Mouse (Mus musculus) granulocyte monocyte progenitor cell, adult 5-6 weeks (primary cell): ENCODE results near the gene Slx4ip. TPM values are rescaled to one million over a fixed set of nuclear protein-coding genes. Genes with fewer than 3 reads are reported as not detected.

Experiments
- ATAC-seq: replicated peaks from 2 replicates; pipeline ENCODE4 v1.8.0; 2016; ENCODE audit warnings: mild to moderate bottlenecking, moderate TSS enrichment, inconsistent platforms; ENCODE audit not compliant: poor library complexity, severe bottlenecking
- total RNA-seq, 2 experiments: library from RNA; stranded (forward) in 1 of 2; stranded (reverse) in 1 of 2; fragments of 200-712, 200-1000 nt in 1 of 2; fragments of >200 nt in 1 of 2; fragmentation: Nextera tagmentation in 1 of 2; gene quantifications; 2 replicates each; pipeline ENCODE4 v1.2.3; 2014 to 2017

Gene Slx4ip
- total RNA-seq (2014; fragmentation: Nextera tagmentation) (5.4 and 7.7 TPM in 2 replicates), total RNA-seq (2017) (3.9 and 5.6 TPM in 2 replicates)

- peak; percentile 80 for ATAC-seq
Measured at GRCm38 (mm10) chr2:136891068-136891950, at the start of gene Slx4ip, which contains the start of the genes AL731706.1 and Mkks. TSS of gene Slx4ip (plus strand) at chr2:136891218. TSS of gene AL731706.1 (minus strand) at chr2:136891389. TSS of gene Mkks (minus strand) at chr2:136891389.

- no peak for ATAC-seq
Measured at GRCm38 (mm10) chr2:136850366-136850765, 40.7 kb upstream of the Slx4ip start.

- no peak for ATAC-seq
Measured at GRCm38 (mm10) chr2:136854543-136855388, 36.3 kb upstream of the Slx4ip start.

- no peak for ATAC-seq
Measured at GRCm38 (mm10) chr2:136885579-136885978, 5.4 kb upstream of the Slx4ip start, which contains the start of gene AL731706.2. TSS of gene AL731706.2 (minus strand) at chr2:136885679.

- no peak for ATAC-seq
Measured at GRCm38 (mm10) chr2:136886846-136887245, 4.2 kb upstream of the Slx4ip start.

- ATAC-seq = peak; percentile 61
Measured at GRCm38 (mm10) chr2:136890716-136891067, 326 bp upstream of the Slx4ip start.

GRCm38 (mm10) chr2:136891951-136892371, 943 bp downstream of the Slx4ip start:
- ATAC-seq = peak; percentile 82

GRCm38 (mm10) chr2:136894494-136894893, 3.5 kb downstream of the Slx4ip start:
- no peak for ATAC-seq

GRCm38 (mm10) chr2:136896131-136896530, 5.1 kb downstream of the Slx4ip start:
- ATAC-seq = no peak

- ATAC-seq = no peak
Measured at GRCm38 (mm10) chr2:136908596-136908995, 17.6 kb downstream of the Slx4ip start.

GRCm38 (mm10) chr2:136909298-136909697, 18.3 kb downstream of the Slx4ip start:
- no peak for ATAC-seq

GRCm38 (mm10) chr2:136911958-136912411, 21.0 kb downstream of the Slx4ip start:
- ATAC-seq = no peak

- ATAC-seq = no peak
Measured at GRCm38 (mm10) chr2:136913021-136913420, 22.0 kb downstream of the Slx4ip start.

GRCm38 (mm10) chr2:136914334-136914902, 23.4 kb downstream of the Slx4ip start:
- ATAC-seq = no peak; the same call in 1 of the 2 replicates

- no peak for ATAC-seq
Measured at GRCm38 (mm10) chr2:136919433-136919832, 28.4 kb downstream of the Slx4ip start.

GRCm38 (mm10) chr2:136920257-136920993, 29.4 kb downstream of the Slx4ip start:
- no peak for ATAC-seq

- ATAC-seq = peak; percentile 91
Measured at GRCm38 (mm10) chr2:136921003-136921408, 30.0 kb downstream of the Slx4ip start.

GRCm38 (mm10) chr2:136936391-136937288, 45.6 kb downstream of the Slx4ip start:
- peak; percentile 93 for ATAC-seq

- ATAC-seq = no peak
Measured at GRCm38 (mm10) chr2:136938249-136938648, 47.2 kb downstream of the Slx4ip start.
